Mouse (Mus musculus) ES-E14 (cell line): Measurements from ENCODE around the gene Itpr2.

Experiments
- HCFC1 ChIP-seq: IDR thresholded peaks from 2 replicates; pipeline ENCODE4 v1.6.1; 2012; ENCODE audit warnings: low read length, inconsistent platforms, borderline replicate concordance; ENCODE audit not compliant: insufficient read depth
- MAFK ChIP-seq: IDR thresholded peaks from 2 replicates; pipeline ENCODE4 v1.6.1; 2014; ENCODE audit warnings: mild to moderate bottlenecking, low read depth, low read length, inconsistent platforms; ENCODE audit not compliant: insufficient read depth
- ZC3H11A ChIP-seq: IDR thresholded peaks from 2 replicates; pipeline ENCODE4 v1.6.1; 2012; ENCODE audit warnings: low read depth, mild to moderate bottlenecking, inconsistent platforms, low read length, borderline replicate concordance
- ZNF384 ChIP-seq: IDR thresholded peaks from 2 replicates; pipeline ENCODE4 v1.6.1; 2012; ENCODE audit warnings: low read depth, low read length, inconsistent platforms

- TF ChIP-seq HCFC1 (no peak), ZNF384 (no peak), MAFK (no peak), ZC3H11A (no peak)
These were observed 3.6 kb downstream of the Itpr2 start for GRCm38 (mm10) chr6:146498416-146498815.
